Mouse (Mus musculus): Measurements from ENCODE around the gene Zdhhc14.

Gene Zdhhc14

GRCm38 (mm10) chr17:5504969-5505368 is 12.6 kb downstream of the Zdhhc14 start:
- 86% methylated on average over 4 of the region's 4 CpGs for WGBS

- 36% methylated on average over 7 of the region's 7 CpGs for WGBS
These were observed 14.2 kb downstream of the Zdhhc14 start for GRCm38 (mm10) chr17:5506553-5506952.

GRCm38 (mm10) chr17:5506988-5507387 is 14.6 kb downstream of the Zdhhc14 start:
- 37% methylated on average over 5 of the region's 5 CpGs for WGBS

- WGBS: 62% methylated on average over 4 of the region's 4 CpGs
These were observed 15.7 kb downstream of the Zdhhc14 start for GRCm38 (mm10) chr17:5508030-5508429.

- 64% methylated on average over 9 of the region's 9 CpGs for WGBS
These were observed 18.2 kb downstream of the Zdhhc14 start for GRCm38 (mm10) chr17:5510564-5510963.

GRCm38 (mm10) chr17:5511724-5512123 is 19.4 kb downstream of the Zdhhc14 start:
- WGBS: 85% methylated on average over 6 of the region's 6 CpGs

- WGBS: 91% methylated on average over 10 of the region's 10 CpGs
These were observed 27.1 kb downstream of the Zdhhc14 start for GRCm38 (mm10) chr17:5519466-5519865.

- 53% methylated on average over 13 of the region's 13 CpGs for WGBS
These were observed 27.7 kb downstream of the Zdhhc14 start for GRCm38 (mm10) chr17:5519910-5520592.

- 66% methylated on average over 1 of the region's 1 CpGs for WGBS
These were observed 29.2 kb downstream of the Zdhhc14 start for GRCm38 (mm10) chr17:5521532-5521931.

- 43% methylated on average over 6 of the region's 6 CpGs for WGBS
These were observed 37.2 kb downstream of the Zdhhc14 start for GRCm38 (mm10) chr17:5529552-5529951.

- WGBS: 46% methylated on average over 5 of the region's 5 CpGs
These were observed 40.5 kb downstream of the Zdhhc14 start for GRCm38 (mm10) chr17:5532816-5533215.

- 52% methylated on average over 4 of the region's 4 CpGs for WGBS
These were observed 43.0 kb downstream of the Zdhhc14 start for GRCm38 (mm10) chr17:5535357-5535756.

- WGBS: 42% methylated on average over 10 of the region's 12 CpGs
These were observed 44.1 kb downstream of the Zdhhc14 start for GRCm38 (mm10) chr17:5536259-5537094.

GRCm38 (mm10) chr17:5537095-5537575 is 44.8 kb downstream of the Zdhhc14 start:
- 40% methylated on average over 11 of the region's 11 CpGs for WGBS

GRCm38 (mm10) chr17:5542177-5542576 is 49.8 kb downstream of the Zdhhc14 start:
- 91% methylated on average over 2 of the region's 2 CpGs for WGBS

GRCm38 (mm10) chr17:5544065-5544464 is 51.7 kb downstream of the Zdhhc14 start:
- 34% methylated on average over 5 of the region's 5 CpGs for WGBS

- WGBS: 76% methylated on average over 2 of the region's 2 CpGs
These were observed 52.7 kb downstream of the Zdhhc14 start for GRCm38 (mm10) chr17:5545065-5545464.

- WGBS: 88% methylated on average over 2 of the region's 2 CpGs
These were observed 56.2 kb downstream of the Zdhhc14 start for GRCm38 (mm10) chr17:5548546-5548945.

GRCm38 (mm10) chr17:5549460-5549859 is 57.1 kb downstream of the Zdhhc14 start:
- 79% methylated on average over 6 of the region's 6 CpGs for WGBS

- WGBS: 46% methylated on average over 10 of the region's 10 CpGs
These were observed 58.1 kb downstream of the Zdhhc14 start for GRCm38 (mm10) chr17:5550444-5550843.

- WGBS: 55% methylated on average over 3 of the region's 3 CpGs
These were observed 58.8 kb downstream of the Zdhhc14 start for GRCm38 (mm10) chr17:5551136-5551535.

GRCm38 (mm10) chr17:5552036-5552760 is 59.8 kb downstream of the Zdhhc14 start:
- WGBS: 75% methylated on average over 14 of the region's 14 CpGs
